Mouse (Mus musculus) natural killer cell, adult 2 months (primary cell): ENCODE data around the gene Tusc2.
"Not testable (repeated sequence)": the region's sequence is repeated elsewhere in the genome, so short reads cannot be mapped to it uniquely, and the experiment has no call there.

Source experiments
- DNase-seq, 2 experiments: peaks; one replicate each; pipeline ENCODE4 v3.0.0; 2022; ENCODE audit warnings: low spot score in 2 of 2

Tusc2 gene

DNA sequence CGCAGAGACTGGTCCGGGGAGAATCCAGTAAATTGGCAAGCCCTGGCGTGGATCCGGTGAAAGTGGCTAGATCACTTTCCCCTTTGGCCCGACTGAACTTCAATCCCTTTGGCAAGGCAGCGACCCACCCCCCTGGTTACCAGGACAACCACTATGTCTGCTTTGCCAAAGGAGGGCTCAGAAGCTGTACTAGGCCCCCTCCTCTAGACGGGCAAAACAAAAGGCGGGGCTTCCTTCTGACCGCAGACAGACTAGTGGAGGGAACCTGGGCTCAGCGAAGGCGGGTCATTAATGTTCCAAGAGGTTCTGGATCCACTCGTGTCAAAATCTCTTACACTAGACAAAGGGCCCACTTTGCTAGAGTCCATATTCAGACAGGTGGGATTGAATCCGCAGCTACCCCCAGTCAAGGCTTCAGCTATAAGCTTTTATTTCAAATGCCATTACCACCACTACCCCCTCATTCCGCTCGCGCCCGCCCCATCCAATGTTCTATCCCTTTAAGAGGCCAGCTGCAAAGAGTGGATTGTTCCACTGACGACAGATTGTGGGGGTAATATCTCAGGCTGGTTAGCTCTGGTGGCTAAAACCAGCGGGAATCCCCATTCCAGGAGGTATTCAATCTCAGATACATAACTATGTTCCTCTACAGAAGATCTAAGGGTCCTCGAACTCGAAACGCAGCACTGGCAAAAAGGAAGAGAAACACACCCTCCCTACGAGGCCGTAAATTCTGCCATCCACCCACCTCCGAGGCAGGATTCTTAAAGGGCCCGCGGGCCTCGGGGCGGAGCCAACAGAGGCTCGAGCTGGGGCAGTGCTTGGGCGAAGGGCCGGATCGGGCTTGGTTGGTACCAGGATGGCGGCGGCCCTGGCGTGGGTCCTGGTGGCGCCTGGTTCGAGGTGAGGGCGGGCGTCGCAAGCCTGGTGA lies 5.5 kb downstream of the Tusc2 start:
- peak; percentile 71 to 81 for DNase-seq

DNA sequence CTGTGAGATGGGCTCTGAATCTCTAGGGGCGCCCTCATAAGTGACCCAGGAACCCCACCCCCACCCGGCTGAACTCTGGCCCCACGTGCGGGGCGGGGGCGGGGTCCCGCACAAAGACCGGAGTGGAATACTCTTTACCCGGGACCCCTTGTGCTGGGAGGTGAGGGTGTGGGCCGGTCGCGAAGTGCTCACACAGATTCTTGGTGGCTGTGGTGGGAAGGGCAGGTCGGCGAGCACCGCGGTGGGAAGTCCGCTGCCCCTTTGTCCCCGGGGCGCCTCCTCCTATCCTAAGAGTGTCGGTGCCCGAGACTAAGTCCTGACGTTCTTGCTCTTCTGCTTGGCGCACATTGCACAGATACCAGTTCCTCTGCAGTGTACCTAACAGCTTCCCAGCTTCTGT lies 6.2 kb downstream of the Tusc2 start:
- no peak for DNase-seq

DNA sequence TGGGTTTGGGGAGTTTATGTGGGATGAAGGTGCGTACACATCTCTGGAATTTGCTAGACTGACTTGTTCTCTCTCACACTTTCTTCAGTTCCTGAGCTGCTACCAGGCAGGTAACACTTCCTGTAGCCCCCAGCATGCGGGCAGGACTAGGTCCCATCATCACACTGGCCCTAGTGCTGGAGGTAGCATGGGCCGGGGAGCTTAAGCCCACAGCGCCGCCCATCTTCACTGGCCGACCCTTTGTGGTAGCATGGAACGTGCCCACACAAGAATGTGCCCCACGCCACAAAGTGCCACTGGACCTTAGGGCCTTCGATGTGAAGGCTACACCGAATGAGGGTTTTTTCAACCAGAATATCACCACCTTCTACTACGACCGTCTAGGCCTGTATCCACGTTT lies 7.0 kb downstream of the Tusc2 start:
- DNase-seq: no peak

DNA sequence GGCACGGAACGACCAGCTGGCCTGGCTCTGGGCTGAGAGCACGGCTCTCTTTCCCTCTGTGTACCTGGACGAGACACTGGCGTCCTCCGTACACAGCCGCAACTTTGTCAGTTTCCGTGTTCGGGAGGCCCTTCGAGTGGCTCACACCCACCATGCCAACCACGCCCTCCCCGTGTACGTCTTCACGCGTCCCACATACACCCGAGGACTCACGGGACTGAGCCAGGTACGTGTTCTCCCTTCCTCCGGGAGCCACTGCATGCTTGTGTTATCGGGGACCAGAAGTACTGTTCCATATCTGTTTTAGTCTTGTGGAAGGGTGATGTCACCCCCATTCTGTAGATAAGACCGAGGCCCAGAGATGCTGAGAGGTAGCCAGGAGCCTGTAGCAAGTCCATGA lies 7.8 kb downstream of the Tusc2 start:
- DNase-seq: no peak

DNA sequence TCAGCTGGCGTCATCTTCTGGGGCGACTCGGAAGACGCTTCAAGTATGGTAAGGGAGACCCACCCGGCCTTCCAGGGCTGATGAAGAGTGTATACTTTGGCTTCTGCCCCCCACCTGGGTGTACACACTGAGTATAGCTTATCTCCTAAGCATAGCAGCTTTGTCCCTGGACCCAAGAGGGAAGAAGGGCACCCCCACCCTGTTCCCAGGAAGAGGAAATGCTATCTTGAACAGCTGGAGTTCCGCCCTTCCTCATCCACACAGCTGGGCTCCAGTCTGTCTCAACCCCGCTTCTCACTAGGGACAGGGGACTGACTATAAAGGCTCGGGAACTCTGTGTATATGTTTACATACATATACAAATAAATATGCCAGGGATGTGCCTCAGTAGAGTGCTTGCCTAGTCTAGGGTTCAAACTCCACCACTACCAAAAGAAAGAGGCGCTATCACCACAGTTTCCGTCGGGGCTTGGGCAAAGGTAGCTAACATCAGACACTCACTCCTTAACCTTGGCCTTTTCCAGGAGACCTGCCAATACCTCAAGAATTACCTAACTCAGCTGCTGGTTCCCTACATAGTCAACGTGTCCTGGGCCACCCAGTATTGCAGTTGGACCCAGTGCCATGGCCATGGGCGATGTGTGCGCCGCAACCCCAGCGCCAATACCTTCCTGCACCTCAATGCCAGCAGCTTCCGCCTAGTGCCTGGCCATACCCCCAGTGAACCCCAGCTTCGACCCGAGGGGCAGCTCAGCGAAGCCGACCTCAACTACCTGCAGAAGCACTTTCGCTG lies 8.7 kb downstream of the Tusc2 start:
- DNase-seq: no peak

DNA sequence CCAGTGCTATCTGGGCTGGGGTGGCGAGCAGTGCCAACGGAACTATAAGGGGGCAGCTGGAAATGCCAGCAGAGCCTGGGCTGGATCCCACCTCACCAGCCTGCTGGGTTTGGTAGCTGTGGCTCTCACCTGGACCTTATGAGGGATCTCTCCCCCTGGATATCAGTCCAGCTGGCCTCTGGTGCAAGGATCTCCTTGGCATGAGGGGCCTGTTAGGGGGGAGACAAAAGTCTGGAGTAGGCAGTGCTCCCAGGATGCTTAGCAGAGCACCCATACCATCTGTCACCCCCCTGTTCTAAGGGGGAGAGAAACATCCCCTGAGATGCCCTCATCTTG lies 9.2 kb downstream of the Tusc2 start:
- DNase-seq: no peak

DNA sequence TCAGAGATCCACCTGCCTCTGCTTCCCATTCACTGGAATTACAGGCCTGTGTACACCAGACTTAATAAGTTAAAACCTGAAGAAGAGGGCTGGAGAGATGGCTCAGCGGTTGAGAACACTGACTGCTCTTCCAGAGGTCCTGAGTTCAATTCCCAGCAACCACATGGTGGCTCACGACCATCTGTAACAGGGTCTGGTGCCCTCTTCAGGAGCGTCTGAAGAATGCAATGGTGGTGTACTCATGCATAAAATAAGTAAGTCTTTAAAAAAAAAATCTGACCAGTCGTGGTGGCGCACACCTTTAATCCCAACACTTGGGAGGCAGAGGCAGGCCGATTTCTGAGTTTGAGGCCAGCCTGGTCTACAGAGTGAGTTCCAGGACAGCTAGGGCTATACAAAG lies 10.7 kb downstream of the Tusc2 start:
- not testable (repeated sequence) for DNase-seq

DNA sequence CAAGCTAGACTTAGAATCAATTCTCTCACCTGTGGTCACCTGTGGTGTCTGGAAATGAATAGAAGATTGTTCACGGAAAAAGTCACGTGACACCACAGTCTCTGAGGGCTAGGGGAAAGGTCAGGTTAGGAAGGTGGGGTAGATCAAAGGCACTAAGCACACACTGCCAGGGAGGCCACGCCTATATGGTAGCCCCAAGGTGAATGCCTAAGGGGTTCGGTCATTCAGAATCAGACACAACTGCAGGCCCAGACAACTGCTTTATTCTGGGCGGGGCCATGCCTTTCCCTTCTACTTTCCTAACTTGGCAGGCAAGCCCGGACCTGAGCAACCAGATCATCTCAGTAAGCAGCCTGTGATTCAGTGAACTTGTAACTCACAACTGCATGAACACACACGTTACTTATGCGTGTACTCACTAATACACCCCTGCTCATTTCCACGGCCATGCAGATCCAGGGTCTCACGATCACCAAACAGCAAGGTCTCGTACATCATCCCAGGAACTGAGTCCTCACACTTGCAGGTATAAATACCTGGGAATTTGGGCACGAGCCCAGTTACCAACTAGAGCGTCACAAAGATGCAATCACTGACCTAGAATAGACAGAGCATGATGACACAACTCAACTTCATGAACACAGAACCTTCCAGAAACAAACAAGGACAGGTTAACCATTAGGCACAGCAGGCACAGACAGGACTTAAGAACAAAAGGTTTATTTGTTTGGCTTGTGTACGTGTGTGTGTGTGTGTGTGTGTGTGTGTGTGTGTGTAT lies 12.7 kb downstream of the Tusc2 start:
- DNase-seq: no peak

DNA sequence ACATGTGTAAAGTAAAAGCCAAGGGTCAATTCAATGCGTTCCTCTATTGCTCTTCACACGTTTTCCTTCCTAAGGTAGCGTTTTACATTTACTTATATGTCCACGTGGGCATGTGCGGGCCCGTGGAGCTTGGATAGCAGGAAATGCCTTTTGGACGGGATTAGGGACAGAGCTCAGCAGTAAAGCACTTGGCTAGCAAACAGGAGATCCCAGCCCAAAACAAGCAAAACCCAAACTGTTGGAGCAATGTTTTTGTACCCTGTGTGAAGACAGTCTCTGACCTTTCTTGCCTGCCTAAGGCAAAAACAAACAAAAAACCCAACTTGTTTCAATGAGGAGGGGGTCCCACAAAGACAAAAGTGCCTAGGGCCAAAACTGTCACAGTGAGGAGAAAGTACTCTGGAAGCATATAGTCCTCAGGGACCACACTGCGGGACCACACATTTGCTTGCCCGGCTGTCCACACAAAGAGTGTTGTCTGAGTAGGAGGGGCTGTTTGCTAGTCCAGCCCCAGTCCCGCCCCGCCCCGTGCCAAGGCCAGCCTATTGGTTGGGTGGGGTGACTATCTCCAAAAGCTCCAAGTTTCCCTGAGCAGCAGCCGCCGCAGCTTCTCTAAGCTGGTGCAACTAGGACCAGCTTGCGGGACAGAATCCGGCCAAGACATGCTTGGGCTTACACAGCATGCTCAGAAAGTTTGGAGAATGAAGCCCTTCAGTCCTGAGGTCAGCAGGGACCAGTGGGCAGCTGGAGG lies 13.5 kb downstream of the Tusc2 start, which contains the start of gene Hyal1:
Hyal1 (plus strand) TSS at position 571 of the 751 bp plus-strand sequence.
- DNase-seq: no peak

DNA sequence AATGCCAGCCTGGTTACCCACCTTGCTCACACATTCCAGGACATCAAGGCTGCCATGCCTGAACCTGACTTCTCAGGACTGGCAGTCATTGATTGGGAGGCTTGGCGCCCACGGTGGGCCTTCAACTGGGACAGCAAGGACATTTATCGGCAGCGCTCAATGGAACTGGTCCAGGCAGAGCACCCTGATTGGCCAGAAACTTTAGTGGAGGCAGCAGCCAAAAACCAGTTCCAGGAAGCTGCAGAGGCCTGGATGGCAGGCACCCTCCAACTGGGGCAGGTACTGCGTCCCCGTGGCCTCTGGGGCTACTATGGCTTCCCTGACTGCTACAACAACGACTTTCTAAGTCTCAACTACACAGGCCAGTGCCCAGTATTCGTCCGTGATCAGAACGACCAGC lies 14.8 kb downstream of the Tusc2 start:
- no peak for DNase-seq

DNA sequence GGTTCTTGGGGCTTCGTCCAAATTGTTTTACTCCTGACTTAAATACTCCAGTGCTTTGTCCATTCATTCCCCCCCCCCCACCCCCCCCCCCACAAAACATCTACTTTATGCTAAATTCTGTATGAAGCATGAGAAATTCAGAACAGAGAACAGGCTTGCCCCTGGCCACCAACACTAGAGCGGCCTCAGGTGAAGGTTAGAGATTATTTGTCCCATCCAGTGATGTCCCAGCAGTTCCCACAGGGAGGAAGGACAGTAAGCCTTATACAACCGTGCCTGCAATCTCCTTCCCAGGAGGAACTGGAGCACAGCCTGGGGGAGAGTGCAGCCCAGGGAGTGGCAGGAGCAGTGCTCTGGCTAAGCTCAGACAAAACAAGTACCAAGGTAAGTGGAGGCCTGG lies 15.5 kb downstream of the Tusc2 start, which contains the start of gene Naa80:
Naa80 (plus strand) TSS at position 301 of the 400 bp plus-strand sequence.
- no peak for DNase-seq

DNA sequence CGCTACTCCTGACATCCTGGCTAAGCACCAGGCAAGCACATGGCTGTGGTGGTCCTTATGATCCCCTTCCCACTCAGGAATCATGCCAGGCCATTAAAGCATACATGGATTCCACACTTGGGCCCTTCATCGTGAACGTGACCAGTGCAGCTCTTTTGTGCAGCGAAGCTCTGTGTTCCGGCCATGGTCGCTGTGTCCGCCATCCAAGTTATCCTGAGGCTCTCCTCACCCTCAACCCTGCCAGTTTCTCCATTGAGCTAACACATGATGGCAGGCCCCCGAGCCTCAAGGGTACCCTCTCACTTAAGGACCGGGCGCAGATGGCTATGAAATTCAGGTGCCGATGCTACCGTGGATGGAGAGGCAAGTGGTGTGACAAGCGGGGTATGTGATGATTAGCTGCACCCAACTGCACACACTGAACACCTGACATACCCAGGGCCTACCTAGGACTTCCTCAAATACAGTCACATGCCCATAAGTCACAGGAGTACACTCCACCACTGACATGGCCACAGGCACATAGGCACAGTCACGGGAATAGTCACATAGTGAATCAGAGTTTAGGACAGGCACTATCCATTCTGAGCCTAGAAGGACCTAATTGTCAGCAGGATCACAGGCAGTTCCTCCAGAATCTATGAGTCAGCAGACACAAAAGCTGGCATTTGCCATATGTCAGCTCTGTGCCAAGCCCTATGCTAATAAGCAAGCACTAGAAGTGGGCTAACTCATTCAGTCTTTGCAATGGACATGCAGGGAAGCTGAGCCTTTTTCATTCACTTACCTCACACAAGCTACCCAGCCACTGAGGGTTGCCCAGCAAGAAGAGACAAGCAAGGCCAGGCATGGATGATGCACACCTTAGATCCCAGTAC lies 16.2 kb downstream of the Tusc2 start:
- peak in 1 of 2 experiments; percentile 47 for DNase-seq

DNA sequence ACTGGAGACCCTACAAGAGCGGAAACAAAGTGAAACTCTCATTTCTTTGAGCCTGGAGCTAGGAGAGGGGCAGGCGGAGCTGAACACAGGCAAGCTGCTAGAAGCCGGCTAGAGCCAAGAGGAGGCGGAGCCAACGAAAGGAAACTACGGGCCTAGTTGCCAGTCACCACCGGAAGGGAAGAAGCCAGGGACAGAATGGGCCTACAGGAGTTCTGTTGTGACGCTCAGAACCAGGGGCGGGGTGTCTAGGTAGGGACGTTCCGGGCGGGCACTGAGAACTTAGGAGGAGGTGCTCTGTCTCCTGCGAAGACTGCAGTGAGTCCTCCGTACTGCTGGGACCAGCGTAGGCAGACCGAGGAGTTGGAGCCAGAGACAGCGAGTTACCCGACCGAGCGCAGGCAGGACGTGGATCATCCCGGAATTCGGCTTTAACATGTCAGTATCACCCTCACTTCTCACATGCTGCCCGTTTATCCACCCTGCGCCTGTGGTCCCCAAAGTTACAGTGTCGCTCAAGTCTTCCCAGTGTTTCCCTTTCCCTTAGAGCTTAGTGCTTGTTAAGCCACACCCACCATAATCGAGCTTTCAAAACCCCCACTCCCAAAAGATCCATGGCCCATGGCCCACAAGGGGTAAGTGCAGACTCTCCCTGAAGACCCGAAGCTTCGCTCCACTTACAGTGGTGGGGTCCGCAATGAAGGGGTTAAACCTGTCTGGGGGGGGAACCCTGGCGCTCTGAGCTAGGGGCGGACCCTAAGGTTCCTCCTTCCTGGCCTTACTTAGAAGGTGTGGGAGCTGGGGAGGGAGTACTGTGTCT lies 17.7 kb downstream of the Tusc2 start, which contains the start of gene Hyal3:
Hyal3 (plus strand) TSS at position 318 of the 817 bp plus-strand sequence.
- peak; percentile 73 to 82 for DNase-seq

DNA sequence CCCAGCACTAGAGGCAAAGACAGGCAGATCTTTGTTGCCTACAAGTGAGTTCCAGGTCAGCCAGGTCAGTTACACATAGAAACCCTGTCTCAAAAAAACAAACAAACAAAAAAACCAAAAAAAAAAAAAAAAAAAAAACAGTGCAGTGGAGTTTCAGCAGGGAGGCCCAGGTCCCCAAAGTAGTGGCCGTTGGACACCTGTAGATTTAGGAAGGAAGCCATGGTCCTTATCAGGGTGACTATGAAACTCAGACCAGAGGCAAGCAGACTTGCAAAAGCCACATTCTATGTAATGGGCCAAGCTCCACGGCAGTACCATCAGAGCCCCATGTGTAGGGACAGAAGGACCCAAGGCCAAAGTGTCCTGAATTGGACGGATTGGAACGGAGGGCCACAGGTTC lies 18.5 kb downstream of the Tusc2 start:
- DNase-seq: no peak

DNA sequence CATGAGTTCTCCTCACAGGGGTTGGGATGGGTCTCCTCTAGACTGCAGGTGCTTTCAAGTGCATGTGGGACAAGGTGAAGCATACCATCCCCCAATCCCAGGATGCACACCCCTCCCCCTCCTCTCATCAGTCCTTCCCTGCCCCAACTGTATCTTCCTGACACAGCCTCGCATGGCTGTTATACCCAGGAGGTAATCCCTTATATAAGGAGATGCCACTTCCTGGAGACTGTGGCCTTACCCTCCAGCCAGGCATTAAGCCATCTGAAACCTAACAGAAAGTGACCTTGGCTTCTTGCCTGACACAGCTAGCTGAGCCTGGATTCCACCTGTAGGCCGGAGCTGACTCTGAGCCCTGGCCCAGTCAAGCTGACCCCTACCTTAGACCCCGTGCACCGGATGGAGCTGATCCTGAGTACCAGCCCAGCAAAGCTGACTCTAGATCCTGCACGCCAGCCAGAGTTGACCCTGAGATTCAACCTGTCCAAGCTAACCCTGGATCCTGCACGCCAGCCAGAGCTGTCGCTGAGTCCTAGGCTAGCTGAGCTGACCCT lies 19.5 kb downstream of the Tusc2 start:
- DNase-seq: no peak

DNA sequence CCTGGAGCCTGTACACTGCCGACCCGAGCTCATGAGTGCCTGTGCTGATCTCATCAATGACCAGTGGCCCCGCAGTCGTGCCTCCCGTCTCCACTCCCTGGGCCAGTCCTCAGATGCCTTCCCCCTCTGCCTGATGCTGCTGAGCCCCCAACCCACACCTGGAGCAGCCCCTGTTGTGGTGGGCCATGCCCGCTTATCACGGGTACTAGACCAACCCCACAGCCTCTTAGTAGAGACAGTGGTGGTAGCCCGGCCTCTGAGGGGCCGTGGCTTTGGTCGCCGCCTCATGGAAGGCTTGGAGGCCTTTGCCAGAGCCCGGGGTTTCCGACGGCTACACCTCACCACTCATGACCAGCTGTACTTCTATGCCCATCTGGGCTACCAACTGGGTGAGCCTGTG lies 20.1 kb downstream of the Tusc2 start:
- DNase-seq: no peak

DNA sequence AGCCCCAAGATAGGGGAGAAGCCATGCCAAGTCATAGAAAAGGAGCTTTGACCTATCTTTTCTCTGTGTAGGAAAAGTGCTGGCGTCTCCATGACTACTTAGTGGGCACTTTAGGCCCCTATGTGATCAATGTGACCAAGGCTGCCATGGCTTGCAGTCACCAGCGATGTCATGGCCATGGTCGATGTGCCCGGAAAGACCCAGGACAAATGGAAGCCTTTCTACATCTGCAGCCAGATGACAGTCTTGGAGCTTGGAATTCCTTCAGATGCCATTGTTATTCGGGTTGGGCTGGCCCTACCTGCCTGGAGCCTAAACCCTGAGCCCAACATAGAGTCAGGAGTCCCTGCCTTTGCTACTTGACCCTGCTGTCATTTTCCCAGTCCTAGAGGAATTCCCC lies 23.4 kb downstream of the Tusc2 start:
- no peak for DNase-seq

DNA sequence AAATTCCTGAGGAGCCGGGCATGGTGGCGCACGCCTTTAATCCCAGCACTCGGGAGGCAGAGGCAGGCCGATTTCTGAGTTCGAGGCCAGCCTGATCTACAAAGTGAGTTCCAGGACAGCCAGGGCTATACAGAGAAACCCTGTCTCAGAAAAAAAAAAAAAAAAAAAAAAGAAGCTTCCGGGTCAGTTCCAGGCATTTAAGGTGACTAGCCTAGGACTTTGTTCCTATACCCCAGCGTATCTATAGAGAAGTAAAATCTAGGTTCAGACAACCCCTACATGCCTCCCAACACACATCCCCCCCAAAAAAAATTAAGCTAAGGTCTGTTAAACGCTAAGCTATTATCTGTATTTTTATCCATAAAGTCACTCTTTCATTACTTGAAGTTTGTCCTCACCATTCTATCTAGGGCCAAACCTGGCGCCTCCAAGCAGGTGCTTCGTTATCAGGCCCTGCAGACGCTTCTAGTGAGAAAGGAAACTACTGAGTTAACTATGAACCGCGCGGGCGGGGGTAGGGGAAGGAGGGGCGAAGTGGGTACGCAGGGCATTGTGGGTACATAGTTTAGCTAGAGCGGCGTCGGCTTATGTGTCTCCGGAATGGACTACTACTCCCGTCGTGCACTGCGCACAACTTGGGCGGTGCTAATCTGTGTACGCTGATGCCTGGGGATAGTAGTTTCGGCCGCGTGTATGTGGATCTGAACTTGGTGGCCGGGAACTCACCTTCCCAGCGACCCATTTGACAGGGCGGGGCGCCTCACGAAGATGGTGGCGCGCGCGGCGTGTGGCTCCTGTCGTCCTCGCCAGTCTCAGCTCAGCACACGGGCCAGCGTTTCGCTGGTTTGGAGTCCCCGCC lies 24.1 kb downstream of the Tusc2 start, which contains the start of gene Ifrd2:
Ifrd2 (plus strand) TSS at position 669 of the 859 bp plus-strand sequence.
- DNase-seq: peak; percentile 97 to 98
